Mouse (Mus musculus): Measurements from ENCODE around the gene Ccdc85c. TPM values are rescaled to one million over a fixed set of nuclear protein-coding genes. Genes with fewer than 3 reads are reported as not detected.

Gene Ccdc85c
- total and polyA plus RNA-seq, 3 experiments: 14.0 to 32.4 (median 15.2) TPM

DNA sequence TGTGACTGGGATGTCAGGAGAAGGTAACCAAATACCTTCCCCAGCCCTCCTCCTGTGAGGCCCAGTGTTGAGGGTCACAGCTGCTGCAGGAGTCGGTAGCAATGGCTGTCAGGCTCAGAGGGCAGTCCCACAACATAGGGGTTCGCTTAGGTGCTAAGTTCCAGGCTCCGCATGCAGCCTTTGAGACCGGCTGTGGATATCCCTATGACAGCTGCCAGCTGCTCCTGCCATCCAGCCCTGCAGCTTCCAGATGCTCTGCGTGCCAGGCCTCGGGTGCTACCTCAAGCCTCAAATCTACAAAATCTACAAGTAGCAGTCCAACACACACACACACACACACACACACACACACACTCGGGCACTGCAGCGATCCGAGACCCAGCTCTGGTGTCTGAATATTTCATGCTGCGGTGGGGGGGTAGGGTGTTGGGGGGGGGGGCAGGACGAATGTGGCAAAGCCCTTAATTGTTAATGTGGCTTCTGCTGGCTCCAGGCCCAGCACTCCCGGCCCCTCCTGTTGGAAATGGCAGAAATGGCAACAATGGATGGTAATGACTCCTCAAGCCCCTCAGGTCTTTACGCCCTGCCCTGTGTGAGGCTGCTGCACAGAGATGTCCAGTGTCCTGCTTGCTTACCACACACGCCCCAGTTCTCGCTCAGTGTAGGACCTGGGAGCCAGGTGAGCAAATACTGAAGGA is 3.1 kb upstream of the Ccdc85c start:
- Histone ChIP-seq H3K79me2 (replicated peaks; ENCODE audit: control insufficient read depth, extremely low read depth, insufficient read depth, poor library complexity, severe bottlenecking) (no peaks in the 10 kb centered on the region), H3K27ac (ENCODE audit: insufficient read depth, low read depth) (no peak overlapping the region), H3K4me2 (ENCODE audit: insufficient read depth, low read depth, poor library complexity, severe bottlenecking) (no peak overlapping the region), H3K9me3 (replicated peaks; ENCODE audit: low read length) (no peaks in the 10 kb centered on the region), H3K4me3 (replicated peaks in 1 of 3; ENCODE audit: low read depth in 2 of 3, low read length in 2 of 3, poor library complexity in 1 of 3) (no peak overlapping the region), H3K36me3 (replicated peaks in 1 of 2; ENCODE audit: control insufficient read depth in 1 of 2, insufficient read depth in 1 of 2, low read length in 1 of 2) (no peaks in the 10 kb centered on the region), H3K4me1 (ENCODE audit: control insufficient read depth in 1 of 2, insufficient read depth in 2 of 2) (peaks cover 2 to 31% of the 10 kb centered on the region in 2 experiments; a peak in 3 of 4 replicates), H3K9ac (ENCODE audit: insufficient read depth, low read depth) (no peak overlapping the region), H3K27me3 (replicated peaks) (peaks cover 13% of the 10 kb centered on the region)
- TF ChIP-seq MAZ (IDR thresholded peaks at IDR 0.05; ENCODE audit: low read depth, low read length): no peak
- TF ChIP-seq ZNF384 (IDR thresholded peaks at IDR 0.05; ENCODE audit: low read depth, low read length): no peak
- no peak for TF ChIP-seq NELFE (IDR thresholded peaks at IDR 0.05; ENCODE audit: low read depth, low read length)
- TF ChIP-seq USF2 (conservative IDR thresholded peaks at IDR 0.05; ENCODE audit: low read depth, low read length): no peak
- TF ChIP-seq TCF12 (IDR thresholded peaks at IDR 0.05; ENCODE audit: low read depth, low read length): no peak
- TF ChIP-seq BHLHE40 (IDR thresholded peaks at IDR 0.05; ENCODE audit: low read depth, low read length): no peak
- TF ChIP-seq RCOR1 (conservative IDR thresholded peaks at IDR 0.05; ENCODE audit: low read depth, low read length): no peak
- TF ChIP-seq ZMIZ1 (IDR thresholded peaks at IDR 0.05; ENCODE audit: low read depth, low read length): no peak
- no peak for TF ChIP-seq MYC (IDR thresholded peaks at IDR 0.05; ENCODE audit: low read depth, low read length)
- no peak for TF ChIP-seq USF1 (IDR thresholded peaks at IDR 0.05; ENCODE audit: low read depth, low read length)
- TF ChIP-seq CTCF (conservative IDR thresholded peaks at IDR 0.05 in 1 of 2, IDR thresholded peaks at IDR 0.05 in 1 of 2; ENCODE audit: low read depth in 2 of 2, low read length in 2 of 2): no peak
- no peak for TF ChIP-seq E2F4 (IDR thresholded peaks at IDR 0.05; ENCODE audit: insufficient replicate concordance, low read depth, low read length)
- TF ChIP-seq IRF4 (IDR thresholded peaks at IDR 0.05; ENCODE audit: low read depth, low read length): no peak
- no peak for TF ChIP-seq HCFC1 (IDR thresholded peaks at IDR 0.05; ENCODE audit: low read depth, low read length)
- no peak for TF ChIP-seq SMC3 (IDR thresholded peaks at IDR 0.05; ENCODE audit: low read depth, low read length)
- DNase-seq (ENCODE audit: extremely low read depth): no peak
- in situ Hi-C loops (cut with MboI; ENCODE audit: low pct_ligation_motif_present, low pct_unique_long_range_greater_than_20kb, low sequenced_read_pairs): no loop called here
- dilution Hi-C loops (cut with MboI; ENCODE audit: extremely low pct_ligation_motif_present, extremely low pct_unique_long_range_greater_than_20kb, low sequenced_read_pairs): no loop called here

GRCm38 (mm10) chr12:108277341-108277841 is 2.2 kb upstream of the Ccdc85c start:
- Histone ChIP-seq H3K4me2 (ENCODE audit: insufficient read depth, low read depth, poor library complexity, severe bottlenecking) (no peak overlapping the region), H3K27ac (ENCODE audit: insufficient read depth, low read depth) (no peak overlapping the region), H3K4me1 (ENCODE audit: control insufficient read depth in 1 of 2, insufficient read depth in 2 of 2) (peaks cover 2 to 29% of the 10 kb centered on the region in 2 experiments; a peak in 3 of 4 replicates), H3K36me3 (replicated peaks in 1 of 2; ENCODE audit: control insufficient read depth in 1 of 2, insufficient read depth in 1 of 2, low read length in 1 of 2) (no peaks in the 10 kb centered on the region), H3K27me3 (replicated peaks) (peaks cover 6% of the 10 kb centered on the region), H3K79me2 (replicated peaks; ENCODE audit: control insufficient read depth, extremely low read depth, insufficient read depth, poor library complexity, severe bottlenecking) (no peaks in the 10 kb centered on the region), H3K9me3 (replicated peaks; ENCODE audit: low read length) (no peaks in the 10 kb centered on the region), H3K9ac (ENCODE audit: insufficient read depth, low read depth) (no peak overlapping the region), H3K4me3 (replicated peaks in 1 of 3; ENCODE audit: low read depth in 2 of 3, low read length in 2 of 3, poor library complexity in 1 of 3) (no peak overlapping the region)
- dilution Hi-C loops (cut with MboI; ENCODE audit: extremely low pct_ligation_motif_present, extremely low pct_unique_long_range_greater_than_20kb, low sequenced_read_pairs) (no loop called here), in situ Hi-C loops (cut with MboI; ENCODE audit: low pct_ligation_motif_present, low pct_unique_long_range_greater_than_20kb, low sequenced_read_pairs) (no loop called here)
- DNase-seq (ENCODE audit: extremely low read depth): no peak
- no peak for TF ChIP-seq RCOR1 (conservative IDR thresholded peaks at IDR 0.05; ENCODE audit: low read depth, low read length)
- no peak for TF ChIP-seq MYC (IDR thresholded peaks at IDR 0.05; ENCODE audit: low read depth, low read length)
- TF ChIP-seq UBTF (IDR thresholded peaks at IDR 0.05; ENCODE audit: low read depth, low read length): no peak
- no peak for TF ChIP-seq SMC3 (IDR thresholded peaks at IDR 0.05; ENCODE audit: low read depth, low read length)
- peak; percentile 51; the same call in 1 of the 2 replicates for TF ChIP-seq BHLHE40 (IDR thresholded peaks at IDR 0.05; ENCODE audit: low read depth, low read length)

Measured in CH12.LX (cell line).